Mouse (Mus musculus): ENCODE results near the gene Cnnm2. TPM values are rescaled to one million over a fixed set of nuclear protein-coding genes. Genes with fewer than 3 reads are reported as not detected.

Cnnm2 gene
- total RNA-seq, 2 experiments from 2014 or later: 3.6 to 4.5 TPM

GRCm38 (mm10) chr19:46799903-46800583 lies 38.6 kb downstream of the Cnnm2 start:
- no peak for DNase-seq

DNA sequence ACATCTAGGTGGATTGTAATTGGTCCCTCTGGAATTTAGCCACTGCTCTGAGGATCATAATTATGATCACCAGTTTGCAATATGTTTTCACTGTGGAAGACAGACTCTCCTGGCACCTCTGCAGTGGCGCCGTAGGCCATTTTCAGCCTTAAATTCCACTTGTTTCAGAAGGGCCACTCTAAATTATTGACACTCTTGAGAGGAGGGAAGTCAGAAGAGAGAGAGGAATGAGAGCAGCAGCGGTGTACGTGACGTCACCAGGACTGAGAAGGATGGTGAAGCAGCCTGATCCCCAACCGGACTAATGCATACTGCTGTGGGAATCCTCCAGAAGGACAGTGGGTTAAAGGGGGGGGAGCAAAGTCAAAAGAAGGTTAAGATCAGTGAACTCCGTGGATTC lies 40.1 kb downstream of the Cnnm2 start:
- no peak for DNase-seq

DNA sequence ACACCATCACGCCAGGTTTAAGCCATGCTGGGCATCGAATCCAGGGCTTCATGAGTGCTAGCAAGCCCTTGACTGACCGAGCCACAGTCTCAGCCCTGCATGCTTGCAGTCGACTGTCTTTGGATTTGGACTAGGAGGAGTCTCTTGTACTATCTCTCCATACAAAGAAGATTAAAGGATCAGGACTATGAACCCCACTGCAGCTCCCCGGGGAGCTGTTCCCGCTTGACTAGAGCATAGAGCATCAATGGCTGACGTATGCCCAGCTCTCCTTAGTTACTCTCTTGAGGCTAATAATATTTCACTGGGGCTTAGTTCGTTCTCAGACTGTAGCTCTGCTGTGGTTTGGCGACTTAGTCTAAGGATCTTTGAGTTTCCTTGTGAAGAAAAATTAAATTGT lies 40.9 kb downstream of the Cnnm2 start:
- no peak for DNase-seq

DNA sequence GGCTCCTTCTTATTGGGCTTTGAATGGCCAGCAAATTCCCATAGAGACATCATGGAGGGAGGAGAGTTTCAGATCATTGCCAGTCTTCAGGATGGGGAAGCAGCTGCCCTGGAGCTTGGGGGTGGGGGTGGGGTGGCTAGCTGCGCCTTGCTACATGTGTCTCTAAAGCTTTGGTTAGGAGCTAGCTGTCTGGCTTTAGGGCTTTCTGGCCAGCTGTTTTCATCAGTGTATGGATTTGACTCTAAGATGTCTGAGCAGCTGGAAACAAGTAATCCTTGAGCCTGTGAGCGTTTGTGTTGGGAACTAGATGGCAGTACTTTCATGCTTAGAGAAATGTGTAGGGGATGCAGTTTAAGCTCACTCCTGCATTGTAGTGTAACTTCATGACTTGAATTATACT lies 42.3 kb downstream of the Cnnm2 start:
- no peak for DNase-seq

DNA sequence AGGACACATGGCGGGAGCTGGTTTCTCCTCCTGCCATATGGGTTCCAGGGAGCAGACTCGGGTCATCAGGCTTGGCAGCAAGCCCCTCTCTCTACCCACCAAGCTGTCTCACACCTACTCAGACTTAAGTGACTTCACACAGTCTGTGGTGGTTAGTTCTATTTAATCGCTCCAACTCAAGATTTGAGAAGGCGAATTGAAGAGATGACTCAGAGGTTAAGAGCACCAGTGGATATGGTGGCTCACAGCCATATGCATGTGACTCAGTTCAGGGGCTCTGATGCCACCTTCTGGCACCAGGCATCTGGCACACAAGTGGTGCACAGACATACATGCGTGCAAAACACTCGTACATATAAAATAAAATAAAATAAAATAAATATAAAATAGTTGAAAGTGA lies 43.4 kb downstream of the Cnnm2 start:
- no peak for DNase-seq

DNA sequence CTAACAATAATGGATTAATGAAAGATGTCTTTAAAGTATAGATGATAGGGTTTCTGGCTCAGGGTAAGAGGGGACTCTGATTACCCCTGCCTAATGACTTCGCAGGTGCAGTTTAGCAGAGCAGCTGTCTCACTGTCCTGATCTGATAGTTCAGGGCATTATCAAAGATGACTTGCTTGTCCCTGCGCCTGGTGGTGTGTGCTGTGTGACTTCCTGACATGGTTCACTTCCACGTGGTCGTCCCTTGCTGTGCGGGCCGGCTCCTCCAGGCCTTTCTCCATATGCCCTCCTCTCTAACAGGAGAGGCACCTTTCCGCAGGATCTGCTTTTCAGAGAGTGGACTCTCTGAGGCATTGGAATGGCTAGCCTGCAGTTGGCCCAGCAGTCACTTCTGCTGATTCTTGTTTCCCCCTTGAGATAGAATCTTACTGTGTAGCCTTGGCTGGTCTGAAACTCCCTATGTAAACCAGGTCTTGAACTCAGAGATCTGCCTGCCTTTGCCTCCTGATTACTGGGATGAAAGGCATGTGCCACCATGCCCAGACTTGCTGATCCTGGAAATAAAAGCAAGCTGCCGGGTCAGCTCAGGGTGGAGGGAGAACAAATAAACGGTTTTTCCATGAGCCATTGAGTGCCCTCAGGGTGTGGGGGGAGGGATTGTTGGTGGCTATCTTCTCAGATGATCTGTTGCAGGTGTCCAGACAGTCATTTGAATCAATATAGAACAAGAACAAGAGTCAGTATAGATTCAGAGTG lies 44.7 kb downstream of the Cnnm2 start:
- no peak for DNase-seq

GRCm38 (mm10) chr19:46808261-46808660 lies 46.9 kb downstream of the Cnnm2 start:
- no peak for DNase-seq

- no peak for DNase-seq
These were observed 47.6 kb downstream of the Cnnm2 start for GRCm38 (mm10) chr19:46809031-46809430.

- DNase-seq: no peak
These were observed 57.9 kb downstream of the Cnnm2 start for GRCm38 (mm10) chr19:46819276-46819675.

GRCm38 (mm10) chr19:46822491-46822890 lies 61.1 kb downstream of the Cnnm2 start:
- DNase-seq: no peak

DNA sequence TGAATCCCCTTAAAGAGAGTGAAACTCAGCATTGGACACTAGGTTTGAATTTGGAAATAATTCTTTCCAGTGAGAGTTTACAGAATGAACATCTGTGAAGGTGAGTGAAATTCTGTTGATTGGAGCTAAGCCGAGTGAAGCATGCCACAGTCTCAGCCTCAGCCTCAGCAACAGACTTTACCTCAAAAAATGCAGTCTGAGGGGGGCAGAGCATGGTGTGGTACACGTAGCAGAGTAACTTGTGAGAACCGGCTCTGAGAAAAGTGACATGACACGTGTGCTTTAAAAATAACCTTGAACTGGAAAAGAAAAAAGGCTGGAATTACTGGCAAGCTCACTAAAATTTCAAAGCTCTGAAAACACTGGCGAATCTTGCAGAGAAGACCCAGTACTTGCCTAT lies 62.4 kb downstream of the Cnnm2 start:
- DNase-seq: no peak

GRCm38 (mm10) chr19:46824867-46825266 lies 63.5 kb downstream of the Cnnm2 start:
- no peak for DNase-seq

DNA sequence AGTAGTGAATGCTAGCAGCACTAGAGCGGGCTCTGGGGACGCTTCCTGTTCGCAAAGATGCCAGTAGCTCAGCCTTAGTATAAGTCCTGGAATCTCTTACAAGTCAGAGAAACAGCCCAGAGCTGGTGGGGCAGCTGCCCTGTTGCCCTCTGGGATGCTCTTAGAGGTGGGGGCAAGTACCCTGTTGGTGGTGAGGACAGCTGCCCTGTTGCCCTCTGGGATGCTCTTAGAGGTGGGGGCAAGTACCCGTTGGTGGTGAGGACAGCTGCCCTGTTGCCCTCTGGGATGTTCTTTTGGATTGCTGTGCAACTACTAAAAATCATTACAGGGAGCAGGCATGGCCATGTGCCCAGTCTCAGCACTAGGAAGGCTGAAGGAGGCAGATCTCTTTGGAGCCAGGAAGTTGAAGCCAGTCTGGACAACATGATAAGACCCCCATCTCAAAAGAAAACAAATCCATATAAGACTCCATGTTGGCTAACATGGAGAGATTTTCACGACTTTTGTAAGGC lies 66.3 kb downstream of the Cnnm2 start:
- no peak for DNase-seq

GRCm38 (mm10) chr19:46828961-46829360 lies 67.6 kb downstream of the Cnnm2 start:
- no peak for DNase-seq

GRCm38 (mm10) chr19:46831381-46831780 lies 70.0 kb downstream of the Cnnm2 start:
- no peak for DNase-seq

GRCm38 (mm10) chr19:46834301-46834700 lies 72.9 kb downstream of the Cnnm2 start:
- DNase-seq: no peak

GRCm38 (mm10) chr19:46835339-46835738 lies 73.9 kb downstream of the Cnnm2 start:
- no peak for DNase-seq

GRCm38 (mm10) chr19:46836085-46836484 lies 74.7 kb downstream of the Cnnm2 start:
- DNase-seq: no peak

DNA sequence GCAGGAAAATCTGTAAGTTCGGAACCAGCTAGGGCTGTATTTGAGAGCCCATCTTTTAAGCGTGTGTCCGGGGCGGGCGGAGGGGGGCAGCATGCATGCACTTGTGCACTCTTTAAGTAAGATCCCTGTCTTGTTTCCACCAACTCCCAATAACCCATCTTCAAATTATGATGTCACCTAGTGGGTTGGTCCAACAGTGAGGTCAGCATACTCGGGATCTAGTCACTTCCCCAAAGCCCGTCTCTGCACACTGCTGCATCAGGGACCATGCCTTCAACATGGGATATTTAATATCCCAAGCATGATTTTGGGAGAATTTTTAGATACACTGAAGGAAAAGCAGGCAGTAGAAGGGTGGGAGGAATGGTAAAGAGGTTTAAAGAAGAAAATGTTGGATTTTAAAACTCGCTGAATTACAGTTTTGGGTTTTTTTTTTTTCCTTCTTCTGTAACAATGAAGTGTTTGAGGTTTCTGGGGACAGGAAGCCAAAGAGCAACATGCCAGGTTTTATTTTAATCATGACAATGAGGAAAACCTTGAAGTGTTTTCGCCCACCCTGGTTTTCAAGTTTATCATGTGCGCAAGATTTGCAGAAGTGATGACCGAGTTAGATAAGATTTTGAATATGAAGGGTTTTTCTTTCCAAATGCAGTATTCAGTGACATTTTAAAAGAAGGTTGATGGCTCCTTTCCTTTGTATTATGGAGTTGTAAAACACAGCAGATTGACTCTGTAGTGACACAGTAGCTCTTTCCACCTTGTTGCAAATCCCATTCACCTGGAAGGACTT lies 76.1 kb downstream of the Cnnm2 start:
- no peak for DNase-seq

- DNase-seq: no peak
These were observed 79.6 kb downstream of the Cnnm2 start for GRCm38 (mm10) chr19:46841016-46841415.

GRCm38 (mm10) chr19:46843030-46843429 lies 81.6 kb downstream of the Cnnm2 start:
- DNase-seq: no peak

- DNase-seq: no peak
These were observed 84.7 kb downstream of the Cnnm2 start for GRCm38 (mm10) chr19:46846056-46846455.

GRCm38 (mm10) chr19:46846459-46846858 lies 85.1 kb downstream of the Cnnm2 start:
- DNase-seq: no peak
